Mouse (Mus musculus): ENCODE results near the gene Ing3. TPM values are rescaled to one million over a fixed set of nuclear protein-coding genes. Genes with fewer than 3 reads are reported as not detected.

Ing3 gene
- polyA plus RNA-seq, 1 experiment from 2014 or later: 45.4 TPM

GRCm38 (mm10) chr6:22012501-22012900 is 63.1 kb downstream of the Ing3 start:
- H3K27ac ChIP-seq (replicated peaks): no peak overlapping the region
- no peaks in the 10 kb centered on the region for H3K36me3 ChIP-seq
- WGBS: 79% methylated on average over 5 of the region's 5 CpGs
- H3K4me2 ChIP-seq: no peak overlapping the region
- no peaks in the 10 kb centered on the region for H3K9me3 ChIP-seq
- H3K4me3 ChIP-seq: no peak overlapping the region
- H3K4me1 ChIP-seq (replicated peaks): no peaks in the 10 kb centered on the region
- H3K27me3 ChIP-seq: no peaks in the 10 kb centered on the region
- ATAC-seq (ENCODE audit: low FRiP score, low read depth): no peak
- no peak overlapping the region for H3K9ac ChIP-seq

DNA sequence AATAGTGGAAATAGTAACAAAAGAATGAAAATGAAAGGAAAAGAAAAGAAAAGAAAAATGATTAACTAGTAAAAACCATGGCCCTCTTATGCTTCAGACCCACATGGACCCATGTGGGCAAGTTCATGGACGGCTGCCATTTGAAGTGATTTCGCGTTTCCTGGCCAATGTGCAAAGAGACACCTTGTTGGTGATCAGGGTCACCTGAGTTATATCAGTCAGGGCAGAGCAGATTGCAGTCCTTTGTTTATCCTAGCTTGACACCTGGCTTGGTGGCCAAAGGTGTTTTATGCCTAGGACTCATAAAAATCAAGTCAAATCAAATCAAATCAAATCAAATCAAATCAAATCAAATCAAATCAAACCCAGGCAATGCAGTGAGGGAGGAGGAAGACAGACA is 64.0 kb downstream of the Ing3 start:
- 98% methylated on average over 3 of the region's 3 CpGs for WGBS
- H3K4me1 ChIP-seq (replicated peaks): no peaks in the 10 kb centered on the region
- ATAC-seq (ENCODE audit: low FRiP score, low read depth): no peak
- no peaks in the 10 kb centered on the region for H3K36me3 ChIP-seq
- H3K9me3 ChIP-seq: no peaks in the 10 kb centered on the region
- H3K4me3 ChIP-seq: no peak overlapping the region
- no peak overlapping the region for H3K9ac ChIP-seq
- no peaks in the 10 kb centered on the region for H3K27me3 ChIP-seq
- no peak overlapping the region for H3K27ac ChIP-seq (replicated peaks)
- H3K4me2 ChIP-seq: no peak overlapping the region

- Histone ChIP-seq H3K4me2 (no peak overlapping the region), H3K4me3 (no peak overlapping the region), H3K4me1 (replicated peaks) (no peaks in the 10 kb centered on the region), H3K36me3 (no peaks in the 10 kb centered on the region), H3K27me3 (no peaks in the 10 kb centered on the region), H3K9me3 (no peaks in the 10 kb centered on the region), H3K27ac (replicated peaks) (no peak overlapping the region), H3K9ac (no peak overlapping the region)
- 97% methylated on average over 6 of the region's 6 CpGs for WGBS
- ATAC-seq (ENCODE audit: low FRiP score, low read depth): peak; percentile 19; the same call in 1 of the 2 replicates
Observed at GRCm38 (mm10) chr6:22014291-22014911, 65.0 kb downstream of the Ing3 start.

DNA sequence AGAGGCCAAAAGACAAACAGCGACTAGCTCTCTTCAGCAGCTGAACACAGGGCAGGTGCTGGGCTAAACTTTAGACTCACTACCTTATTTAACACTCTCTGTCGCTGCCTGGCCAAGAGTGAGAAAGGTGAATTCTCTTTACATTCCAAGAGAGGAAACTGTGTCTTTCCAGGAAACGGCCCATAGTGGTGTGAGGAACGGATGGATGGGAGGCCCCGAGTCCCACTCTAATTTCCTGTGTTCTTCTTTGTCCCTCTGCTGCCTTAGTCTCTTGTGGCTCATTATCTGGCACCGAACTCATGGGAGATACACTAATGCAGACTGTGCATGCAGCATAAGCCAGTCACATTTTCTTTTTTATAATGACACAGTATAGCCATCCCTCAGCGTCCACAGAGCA is 68.3 kb downstream of the Ing3 start:
- no peak for ATAC-seq (ENCODE audit: low FRiP score, low read depth)

DNA sequence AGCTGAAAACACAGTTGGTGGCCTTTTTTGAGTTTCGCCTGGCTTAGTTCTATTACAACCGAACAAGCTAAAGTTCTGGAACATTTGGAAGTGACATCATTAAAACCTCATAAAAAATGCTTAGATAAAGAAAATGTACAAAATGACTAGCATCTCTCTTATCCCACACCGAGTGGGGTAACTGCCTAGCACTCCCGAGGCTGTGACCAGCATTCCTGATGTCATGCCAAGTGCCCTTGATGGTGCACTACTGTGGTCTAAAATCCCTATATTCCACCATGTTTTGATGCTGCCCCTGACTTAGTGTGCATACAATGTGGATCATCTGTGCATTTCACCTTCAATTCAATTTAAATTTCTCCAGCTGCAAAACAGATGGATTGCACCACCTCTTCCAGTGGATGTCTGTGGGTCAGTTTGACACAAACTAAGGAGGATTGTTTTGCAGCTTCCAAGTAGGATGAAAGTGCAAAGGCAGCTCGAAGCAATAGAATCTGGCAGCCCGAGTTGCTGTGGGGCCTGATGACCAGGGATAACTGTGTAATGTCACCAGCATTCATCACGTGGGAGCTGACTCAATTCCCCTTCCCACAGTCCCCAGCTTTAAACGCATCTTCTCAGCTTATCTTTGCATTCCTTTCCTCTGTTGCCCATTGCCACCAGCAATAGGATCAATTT is 69.5 kb downstream of the Ing3 start:
- no peaks in the 10 kb centered on the region for H3K9me3 ChIP-seq
- H3K36me3 ChIP-seq: no peaks in the 10 kb centered on the region
- H3K27me3 ChIP-seq: no peaks in the 10 kb centered on the region
- H3K27ac ChIP-seq (replicated peaks): no peak overlapping the region
- H3K9ac ChIP-seq: no peak overlapping the region
- no peak overlapping the region for H3K4me3 ChIP-seq
- WGBS: 73% methylated on average over 8 of the region's 8 CpGs
- H3K4me1 ChIP-seq (replicated peaks): no peaks in the 10 kb centered on the region
- no peak for ATAC-seq (ENCODE audit: low FRiP score, low read depth)
- no peak overlapping the region for H3K4me2 ChIP-seq

More for the DNA sequence above, 68.3 kb downstream of the Ing3 start:
- Histone ChIP-seq H3K27ac (replicated peaks) (no peak overlapping the region), H3K4me3 (no peak overlapping the region), H3K9ac (no peak overlapping the region), H3K36me3 (no peaks in the 10 kb centered on the region), H3K4me1 (replicated peaks) (no peaks in the 10 kb centered on the region), H3K9me3 (no peaks in the 10 kb centered on the region), H3K4me2 (no peak overlapping the region), H3K27me3 (no peaks in the 10 kb centered on the region)
- WGBS: 66% methylated on average over 7 of the region's 7 CpGs

- Histone ChIP-seq H3K36me3 (no peaks in the 10 kb centered on the region), H3K9me3 (no peaks in the 10 kb centered on the region), H3K4me1 (replicated peaks) (no peaks in the 10 kb centered on the region), H3K9ac (no peak overlapping the region), H3K4me3 (no peak overlapping the region), H3K4me2 (no peak overlapping the region), H3K27me3 (no peaks in the 10 kb centered on the region), H3K27ac (replicated peaks) (no peak overlapping the region)
- ATAC-seq (ENCODE audit: low FRiP score, low read depth): no peak
- 63% methylated on average over 10 of the region's 10 CpGs for WGBS
Observed at GRCm38 (mm10) chr6:22019637-22020036, 70.3 kb downstream of the Ing3 start.

DNA sequence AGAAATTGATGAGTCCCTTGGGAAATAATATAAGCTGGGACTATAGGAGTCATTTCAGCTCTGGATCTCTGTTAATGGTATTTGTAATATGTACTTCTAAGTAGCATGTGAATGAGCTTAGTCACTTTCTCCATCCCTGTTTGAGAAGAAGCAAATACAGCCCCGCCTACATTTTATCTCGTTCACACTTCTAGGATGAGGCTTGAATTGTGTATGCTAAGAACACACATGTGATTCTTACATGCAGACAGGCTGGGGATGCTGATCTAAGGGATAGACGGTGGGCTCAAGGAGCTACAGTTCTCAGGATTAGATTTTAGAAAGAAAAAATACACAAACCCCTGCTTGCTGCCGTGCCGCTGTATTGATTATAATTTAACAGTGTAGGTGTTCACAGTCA is 71.3 kb downstream of the Ing3 start:
- Histone ChIP-seq H3K36me3 (no peaks in the 10 kb centered on the region), H3K9ac (no peak overlapping the region), H3K9me3 (no peaks in the 10 kb centered on the region), H3K4me3 (no peak overlapping the region), H3K27ac (replicated peaks) (no peak overlapping the region), H3K4me1 (replicated peaks) (no peaks in the 10 kb centered on the region), H3K27me3 (no peaks in the 10 kb centered on the region), H3K4me2 (no peak overlapping the region)
- no peak for ATAC-seq (ENCODE audit: low FRiP score, low read depth)
- WGBS: 78% methylated on average over 5 of the region's 5 CpGs

DNA sequence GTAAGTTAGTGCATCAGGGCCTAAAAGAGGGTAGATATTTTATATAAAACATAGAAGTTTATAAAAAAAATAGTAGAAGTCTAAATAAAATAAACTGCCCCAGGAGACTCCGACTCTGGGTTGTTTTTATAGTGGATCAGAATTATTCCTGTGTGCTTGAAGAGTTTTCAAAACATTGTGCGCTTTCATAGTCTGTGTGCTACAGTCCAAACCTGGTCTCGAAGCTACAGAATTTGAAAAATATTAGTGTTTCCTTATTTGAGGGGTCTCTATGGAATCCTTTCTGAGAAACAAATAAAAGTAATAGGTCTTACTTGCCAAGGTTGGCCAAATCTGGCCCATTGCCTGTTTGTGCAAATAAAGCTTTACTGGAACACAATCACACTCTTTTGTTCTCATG is 71.9 kb downstream of the Ing3 start:
- Histone ChIP-seq H3K27ac (replicated peaks) (no peak overlapping the region), H3K4me2 (no peak overlapping the region), H3K36me3 (no peaks in the 10 kb centered on the region), H3K9me3 (no peaks in the 10 kb centered on the region), H3K4me3 (no peak overlapping the region), H3K9ac (no peak overlapping the region), H3K4me1 (replicated peaks) (0 out of 2 replicates have a peak, but pooled peaks cover 6% of the 10 kb centered on the region), H3K27me3 (no peaks in the 10 kb centered on the region)
- no peak for ATAC-seq (ENCODE audit: low FRiP score, low read depth)
- WGBS: 86% methylated on average over 3 of the region's 3 CpGs

DNA sequence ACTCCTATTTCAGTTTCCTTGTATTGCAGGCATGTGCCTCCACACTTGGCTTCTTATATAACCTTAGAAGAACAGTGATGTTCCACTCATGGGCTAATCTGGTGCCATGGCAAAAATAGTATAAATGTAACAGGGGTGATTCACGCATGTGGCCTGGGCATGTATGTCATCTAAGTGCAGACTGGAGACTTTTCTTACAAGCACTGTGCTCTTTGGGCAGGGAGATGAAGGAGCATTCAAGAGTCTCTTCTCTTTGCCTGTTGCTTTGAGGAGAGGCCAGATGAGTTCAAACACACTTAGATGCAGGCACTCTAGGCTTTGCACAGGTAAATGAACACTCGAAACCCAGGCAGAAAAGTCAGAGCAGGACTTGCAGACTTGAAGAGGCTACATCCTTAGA is 74.8 kb downstream of the Ing3 start:
- Histone ChIP-seq H3K36me3 (no peaks in the 10 kb centered on the region), H3K4me2 (no peak overlapping the region), H3K27me3 (no peaks in the 10 kb centered on the region), H3K9me3 (no peaks in the 10 kb centered on the region), H3K4me3 (no peak overlapping the region), H3K9ac (no peak overlapping the region), H3K27ac (replicated peaks) (no peak overlapping the region), H3K4me1 (replicated peaks) (0 out of 2 replicates have a peak, but pooled peaks cover 7% of the 10 kb centered on the region)
- 95% methylated on average over 2 of the region's 2 CpGs for WGBS
- ATAC-seq (ENCODE audit: low FRiP score, low read depth): no peak

Other genes starting within 250 kb of the Ing3 start
- 60.5 and 66.8 TPM in 2 replicates for gene Tspan12, start 97.1 kb upstream of the Ing3 start, polyA plus RNA-seq (2015; fragmentation: Nextera tagmentation; extraction: Ambion mirVana)
- gene Cped1, start 36.3 kb downstream of the Ing3 start, polyA plus RNA-seq (2015; fragmentation: Nextera tagmentation; extraction: Ambion mirVana): 3.7 and 4.6 TPM in 2 replicates